Mouse (Mus musculus): Measurements from ENCODE around the gene Mrgprb8. TPM values are rescaled to one million over a fixed set of nuclear protein-coding genes. Genes with fewer than 3 reads are reported as not detected.
"Not testable (repeated sequence)": the region's sequence is repeated elsewhere in the genome, so short reads cannot be mapped to it uniquely, and the experiment has no call there.

The Mrgprb8 gene
- total RNA-seq (2021), result not detected
- long read RNA-seq, experiment 1, result 0 reads
- long read RNA-seq, experiment 2, result 0 reads

- no peak within 1 kb of the TSS for H3K27ac ChIP-seq
- no peak within 1 kb of the TSS for H3K4me3 ChIP-seq
- no peak for DNase-seq (ENCODE audit: low spot score in 2 of 2)
- no peak for TF ChIP-seq CTCF (conservative IDR thresholded peaks at IDR 0.05)
Measured at GRCm38 (mm10) chr7:48388226-48388625, at the start of gene Mrgprb8. Gene Mrgprb8 (plus strand): TSS chr7:48388526.

GRCm38 (mm10) chr7:48435936-48436335 lies 47.6 kb downstream of the Mrgprb8 start:
- DNase-seq (ENCODE audit: low spot score in 2 of 2); H3K27ac ChIP-seq; H3K4me3 ChIP-seq: not testable (repeated sequence)

GRCm38 (mm10) chr7:48436581-48436980 lies 48.3 kb downstream of the Mrgprb8 start:
- Histone ChIP-seq H3K4me3 (no peak overlapping the region), H3K27ac (no peak overlapping the region)
- no peak for TF ChIP-seq CTCF (conservative IDR thresholded peaks at IDR 0.05)
- DNase-seq (ENCODE audit: low spot score in 2 of 2), result no peak

Other genes starting within 250 kb of the Mrgprb8 start
- gene Mrgprb5, start 219.5 kb upstream of the Mrgprb8 start, total RNA-seq (2021), result not detected
- gene Mrgprb4, start 189.2 kb upstream of the Mrgprb8 start, total RNA-seq (2021), result not detected
- under 1 TPM in 1 of 2 experiments, not detected in 1; 0.13 TPM for gene Mrgprb1, start 67.8 kb downstream of the Mrgprb8 start, total RNA-seq (2021)
- not detected for gene Mrgprx2, start 110.8 kb downstream of the Mrgprb8 start, total RNA-seq (2021)
- not detected for gene Mrgprb2, start 169.6 kb downstream of the Mrgprb8 start, total RNA-seq (2021)

Data from layer of hippocampus, adult 2 months (tissue).